ENCODE assay signal across 20 mouse cellular contexts in genomic region chr7:128861376-128861775, GRCm38 (mm10).
"Had no signal": no experiment of that assay in that cellular context is flagged by ENCODE, and none has a peak within 500 bp of the region (broad histone marks: within the 10 kb centered on the region; RNA-seq: fewer than 3 reads in every experiment).

No protein-coding gene starts in this region.

- H3K9me3 ChIP-seq: limb, embryonic 10.5 days; limb, embryonic 12.5 days; limb, embryonic 13.5 days; limb, embryonic 15.5 days; liver, embryonic 12.5 days; liver, embryonic 13.5 days; liver, embryonic 15.5 days; lung, embryonic 15.5 days; megakaryocyte, embryonic 14.5 days; midbrain, embryonic 10.5 days; midbrain, embryonic 12.5 days; midbrain, embryonic 13.5 days; midbrain, embryonic 15.5 days; neural tube, embryonic 12.5 days had no signal

- H3K4me1 ChIP-seq: limb, embryonic 10.5 days; limb, embryonic 12.5 days; limb, embryonic 13.5 days; limb, embryonic 15.5 days; liver, embryonic 12.5 days; liver, embryonic 15.5 days; lung, embryonic 15.5 days; megakaryocyte, embryonic 14.5 days; midbrain, embryonic 10.5 days; midbrain, embryonic 12.5 days; midbrain, embryonic 13.5 days; midbrain, embryonic 15.5 days; neural tube, embryonic 12.5 days had no signal

- H3K27ac ChIP-seq: limb, embryonic 10.5 days; limb, embryonic 12.5 days; limb, embryonic 13.5 days; limb, embryonic 15.5 days; liver, embryonic 12.5 days; liver, embryonic 13.5 days; liver, embryonic 14.5 days; liver, embryonic 15.5 days; lung, embryonic 15.5 days; macrophage; midbrain, embryonic 10.5 days; midbrain, embryonic 12.5 days; midbrain, embryonic 13.5 days; midbrain, embryonic 15.5 days; neural tube, embryonic 12.5 days had no signal

- H3K4me3 ChIP-seq: limb, embryonic 10.5 days; limb, embryonic 12.5 days; limb, embryonic 13.5 days; limb, embryonic 15.5 days; liver, embryonic 12.5 days; liver, embryonic 13.5 days; liver, embryonic 15.5 days; lung, embryonic 15.5 days; megakaryocyte, embryonic 14.5 days; midbrain, embryonic 10.5 days; midbrain, embryonic 12.5 days; midbrain, embryonic 13.5 days; midbrain, embryonic 15.5 days; myocyte; neural tube, embryonic 12.5 days had no signal

- DNase-seq: liver; liver, embryonic 13.5 days; liver, postnatal 0 days; lung, postnatal 4 days had no signal

- H3K27me3 ChIP-seq: limb, embryonic 12.5 days; limb, embryonic 13.5 days; limb, embryonic 15.5 days; liver, embryonic 13.5 days; liver, embryonic 15.5 days; lung, embryonic 15.5 days; midbrain, embryonic 12.5 days; midbrain, embryonic 13.5 days; midbrain, embryonic 15.5 days; neural tube, embryonic 12.5 days had no signal

- H3K36me3 ChIP-seq: limb, embryonic 10.5 days; limb, embryonic 12.5 days; limb, embryonic 13.5 days; limb, embryonic 15.5 days; liver, embryonic 12.5 days; liver, embryonic 13.5 days; liver, embryonic 15.5 days; lung, embryonic 15.5 days; midbrain, embryonic 10.5 days; midbrain, embryonic 12.5 days; midbrain, embryonic 13.5 days; midbrain, embryonic 15.5 days; neural tube, embryonic 12.5 days had no signal
